Mouse (Mus musculus): ENCODE results near the gene Pimreg.

Pimreg gene

GRCm38 (mm10) chr11:72041768-72042607 is at the start of gene Pimreg:
Pimreg (plus strand) TSS chr11:72042032.
- in situ Hi-C loops (cut with MboI, MseI): no loop called here

GRCm38 (mm10) chr11:71992438-71992837 is 49.4 kb upstream of the Pimreg start:
- in situ Hi-C loops (cut with MboI, MseI): loop anchor here (5.0 kb wide), 1 partner anchor 35 kb away; no protein-coding TSS in a partner anchor

GRCm38 (mm10) chr11:71995968-71996511 is 45.8 kb upstream of the Pimreg start:
- in situ Hi-C loops (cut with MboI, MseI): no loop called here

- in situ Hi-C loops (cut with MboI, MseI): no loop called here
These were observed 45.0 kb upstream of the Pimreg start for GRCm38 (mm10) chr11:71996805-71997204.

- in situ Hi-C loops (cut with MboI, MseI): no loop called here
These were observed 41.6 kb upstream of the Pimreg start for GRCm38 (mm10) chr11:72000194-72000593.

- in situ Hi-C loops (cut with MboI, MseI): no loop called here
These were observed 39.5 kb upstream of the Pimreg start for GRCm38 (mm10) chr11:72002138-72002853.

GRCm38 (mm10) chr11:72003171-72003570 is 38.7 kb upstream of the Pimreg start:
- in situ Hi-C loops (cut with MboI, MseI): no loop called here

- in situ Hi-C loops (cut with MboI, MseI): no loop called here
These were observed 36.3 kb upstream of the Pimreg start for GRCm38 (mm10) chr11:72005547-72005946.

GRCm38 (mm10) chr11:72010367-72010766 is 31.5 kb upstream of the Pimreg start:
- in situ Hi-C loops (cut with MboI, MseI): no loop called here

GRCm38 (mm10) chr11:72010940-72011722 is 30.7 kb upstream of the Pimreg start:
- in situ Hi-C loops (cut with MboI, MseI): no loop called here

GRCm38 (mm10) chr11:72011955-72012354 is 29.9 kb upstream of the Pimreg start:
- in situ Hi-C loops (cut with MboI, MseI): no loop called here

GRCm38 (mm10) chr11:72014674-72015073 is 27.2 kb upstream of the Pimreg start:
- in situ Hi-C loops (cut with MboI, MseI): no loop called here

- in situ Hi-C loops (cut with MboI, MseI): no loop called here
These were observed 25.1 kb upstream of the Pimreg start for GRCm38 (mm10) chr11:72016518-72017252.

GRCm38 (mm10) chr11:72017253-72017601 is 24.6 kb upstream of the Pimreg start:
- in situ Hi-C loops (cut with MboI, MseI): no loop called here

GRCm38 (mm10) chr11:72021015-72021414 is 20.8 kb upstream of the Pimreg start:
- in situ Hi-C loops (cut with MboI, MseI): loop anchor here (10.0 kb wide), 1 partner anchor 686 kb away; no protein-coding TSS in a partner anchor

- in situ Hi-C loops (cut with MboI, MseI): loop anchor here (10.0 kb wide), 1 partner anchor 688 kb away; no protein-coding TSS in a partner anchor
These were observed 19.0 kb upstream of the Pimreg start for GRCm38 (mm10) chr11:72022827-72023226.

- in situ Hi-C loops (cut with MboI, MseI): loop anchor here (10.0 kb wide), 1 partner anchor 689 kb away; no protein-coding TSS in a partner anchor
These were observed 18.3 kb upstream of the Pimreg start for GRCm38 (mm10) chr11:72023581-72023980.

GRCm38 (mm10) chr11:72024193-72024781 is 17.5 kb upstream of the Pimreg start:
- in situ Hi-C loops (cut with MboI, MseI): loop anchor here (10.0 kb wide), 1 partner anchor 689 kb away; no protein-coding TSS in a partner anchor

GRCm38 (mm10) chr11:72025843-72026242 is 16.0 kb upstream of the Pimreg start:
- in situ Hi-C loops (cut with MboI, MseI): loop anchor here (5.0 to 10.0 kb wide), 2 partner anchors 34 to 691 kb away; no protein-coding TSS in a partner anchor

- in situ Hi-C loops (cut with MboI, MseI): loop anchor here (5.0 to 10.0 kb wide), 2 partner anchors 34 to 692 kb away; no protein-coding TSS in a partner anchor
These were observed 15.3 kb upstream of the Pimreg start for GRCm38 (mm10) chr11:72026516-72026915.
